Mouse (Mus musculus) hindbrain, embryonic 14.5 days (tissue): ENCODE measurements around the gene Dnajc16. TPM values are rescaled to one million over a fixed set of nuclear protein-coding genes. Genes with fewer than 3 reads are reported as not detected.
A peak's percentile ranks its signal among the peaks of the same experiment; 100 is the strongest.

Source experiments
- ATAC-seq: fragments of 200-750 bp; cut with Nextera tagmentation; 2 replicates; pipeline ENCODE4 v1.8.0; 2017; ENCODE audit warnings: moderate number of reproducible peaks, mild to moderate bottlenecking, moderate TSS enrichment, moderate library complexity; ENCODE audit not compliant: low FRiP score
- DNase-seq: peaks from one replicate; pipeline ENCODE4 v3.0.0-alpha.2; 2015; ENCODE audit warnings: low spot score
- H3K27ac ChIP-seq: fragments of 300-500 bp; sonication (generic); 2 replicates; pipeline ENCODE4 v1.5.1; 2014; ENCODE audit warnings: mild to moderate bottlenecking, moderate library complexity
- H3K27me3 ChIP-seq: fragments of 300-500 bp; sonication (generic); 2 replicates; pipeline ENCODE4 v1.6.1; 2014; ENCODE audit warnings: mild to moderate bottlenecking, low read length, mixed read lengths; ENCODE audit not compliant: control insufficient read depth, insufficient read depth
- H3K36me3 ChIP-seq: fragments of 300-500 bp; sonication (generic); replicated peaks from 2 replicates; pipeline ENCODE4 v1.6.1; 2014; ENCODE audit not compliant: control insufficient read depth, insufficient read depth
- H3K4me1 ChIP-seq: fragments of 300-500 bp; sonication (generic); replicated peaks from 2 replicates; pipeline ENCODE4 v1.6.1; 2014; ENCODE audit warnings: antibody characterized with exemption, low read length, mixed read lengths; ENCODE audit not compliant: control insufficient read depth, insufficient read depth
- H3K4me2 ChIP-seq: fragments of 300-500 bp; sonication (generic); replicated peaks from 2 replicates; pipeline ENCODE4 v1.6.1; 2014; ENCODE audit warnings: mild to moderate bottlenecking, moderate library complexity
- H3K4me3 ChIP-seq: fragments of 300-500 bp; sonication (generic); replicated peaks from 2 replicates; pipeline ENCODE4 v1.5.1; 2014; ENCODE audit warnings: mild to moderate bottlenecking, low read length
- H3K9ac ChIP-seq: fragments of 300-500 bp; sonication (generic); 2 replicates; pipeline ENCODE4 v1.6.1; 2014
- H3K9me3 ChIP-seq: fragments of 300-500 bp; sonication (generic); 2 replicates; pipeline ENCODE4 v1.6.1; 2016; ENCODE audit warnings: low read length; ENCODE audit not compliant: control insufficient read depth
- WGBS: fragments of 180-500 bp; shearing (Covaris S2); extraction: QIAGEN DNeasy Blood & Tissue Kit; methylation state at CpG from one replicate; pipeline ENCODE4 v1.1.7; 2014; 5-methylcytosine and 5-hydroxymethylcytosine counted together
- polyA plus RNA-seq: library from polyadenylated mRNA; unstranded; fragments of >200 nt; fragmentation: Nextera tagmentation; extraction: Ambion mirVana; gene quantifications from 2 replicates; pipeline ENCODE4 v1.2.1, GENCODE M21; 2014

Gene Dnajc16
- polyA plus RNA-seq, 1 experiment from 2014 or later: 5.5 TPM

GRCm38 (mm10) chr4:141741856-141742255, 48.9 kb downstream of the Dnajc16 start:
- Histone ChIP-seq H3K36me3 (no peaks in the 10 kb centered on the region), H3K9me3 (no peaks in the 10 kb centered on the region), H3K27me3 (no peaks in the 10 kb centered on the region), H3K9ac (no peak overlapping the region), H3K4me3 (no peak overlapping the region), H3K4me1 (no peaks in the 10 kb centered on the region), H3K4me2 (no peak overlapping the region), H3K27ac (no peak overlapping the region)
- WGBS: 74% methylated on average over 9 of the region's 9 CpGs
- DNase-seq (no peak), ATAC-seq (no peak)

- Histone ChIP-seq H3K4me1 (peaks cover 5% of the 10 kb centered on the region; the same call in 1 of the 2 replicates), H3K4me2 (no peak overlapping the region), H3K9me3 (no peaks in the 10 kb centered on the region), H3K4me3 (no peak overlapping the region), H3K27me3 (no peaks in the 10 kb centered on the region), H3K9ac (no peak overlapping the region), H3K36me3 (no peaks in the 10 kb centered on the region), H3K27ac (no peak overlapping the region)
- DNase-seq (no peak), ATAC-seq (no peak)
- 80% methylated on average over 8 of the region's 8 CpGs for WGBS
Measured at GRCm38 (mm10) chr4:141738015-141738414, 52.7 kb downstream of the Dnajc16 start.

- 83% methylated on average over 4 of the region's 4 CpGs for WGBS
- H3K4me1 ChIP-seq: peaks cover 5% of the 10 kb centered on the region; the same call in 1 of the 2 replicates
Measured at GRCm38 (mm10) chr4:141736856-141737255, 53.9 kb downstream of the Dnajc16 start.

GRCm38 (mm10) chr4:141735206-141735560, 55.5 kb downstream of the Dnajc16 start:
- Histone ChIP-seq H3K27me3 (no peaks in the 10 kb centered on the region), H3K36me3 (no peaks in the 10 kb centered on the region), H3K27ac (no peak overlapping the region), H3K4me1 (peaks cover 5% of the 10 kb centered on the region; the same call in 1 of the 2 replicates), H3K9me3 (no peaks in the 10 kb centered on the region), H3K4me2 (peak overlapping the region; percentile 80), H3K9ac (peak overlapping the region; percentile 57; the same call in 1 of the 2 replicates), H3K4me3 (peak overlapping the region; percentile 35)
- 25% methylated on average over 9 of the region's 9 CpGs for WGBS
- ATAC-seq: no peak
- no peak for DNase-seq

More at GRCm38 (mm10) chr4:141736856-141737255, 53.9 kb downstream of the Dnajc16 start:
- ATAC-seq (no peak), DNase-seq (no peak)
- H3K27me3 ChIP-seq: no peaks in the 10 kb centered on the region
- no peaks in the 10 kb centered on the region for H3K9me3 ChIP-seq
- H3K4me2 ChIP-seq: no peak overlapping the region
- H3K27ac ChIP-seq: no peak overlapping the region
- H3K9ac ChIP-seq: no peak overlapping the region
- no peak overlapping the region for H3K4me3 ChIP-seq
- H3K36me3 ChIP-seq: no peaks in the 10 kb centered on the region

GRCm38 (mm10) chr4:141734446-141735205, 56.1 kb downstream of the Dnajc16 start:
- H3K9ac ChIP-seq: peak overlapping the region; percentile 57
- H3K36me3 ChIP-seq: no peaks in the 10 kb centered on the region
- ATAC-seq (peak; percentile 97), DNase-seq (peak; percentile 90)
- H3K27ac ChIP-seq: no peak overlapping the region
- peak overlapping the region; percentile 80 for H3K4me2 ChIP-seq
- H3K9me3 ChIP-seq: no peaks in the 10 kb centered on the region
- WGBS: 6% methylated on average over 24 of the region's 24 CpGs
- H3K27me3 ChIP-seq: no peaks in the 10 kb centered on the region
- H3K4me1 ChIP-seq: peaks cover 5% of the 10 kb centered on the region; the same call in 1 of the 2 replicates
- peak overlapping the region; percentile 35 for H3K4me3 ChIP-seq

- DNase-seq: no peak
- Histone ChIP-seq H3K27ac (no peak overlapping the region), H3K27me3 (no peaks in the 10 kb centered on the region), H3K9me3 (no peaks in the 10 kb centered on the region), H3K36me3 (no peaks in the 10 kb centered on the region), H3K9ac (no peak overlapping the region), H3K4me1 (peaks cover 5% of the 10 kb centered on the region; the same call in 1 of the 2 replicates), H3K4me3 (no peak overlapping the region), H3K4me2 (no peak overlapping the region)
- WGBS: 80% methylated on average over 5 of the region's 5 CpGs
- ATAC-seq: no peak
Measured at GRCm38 (mm10) chr4:141731766-141732165, 59.0 kb downstream of the Dnajc16 start.

- Histone ChIP-seq H3K4me2 (no peak overlapping the region), H3K27ac (no peak overlapping the region), H3K4me1 (peaks cover 5% of the 10 kb centered on the region; the same call in 1 of the 2 replicates), H3K4me3 (no peak overlapping the region), H3K27me3 (no peaks in the 10 kb centered on the region), H3K9ac (no peak overlapping the region), H3K9me3 (no peaks in the 10 kb centered on the region), H3K36me3 (no peaks in the 10 kb centered on the region)
- ATAC-seq: no peak
- DNase-seq: no peak
- 88% methylated on average over 13 of the region's 13 CpGs for WGBS
Measured at GRCm38 (mm10) chr4:141730401-141730800, 60.3 kb downstream of the Dnajc16 start.

- Histone ChIP-seq H3K9me3 (no peaks in the 10 kb centered on the region), H3K9ac (no peak overlapping the region), H3K4me2 (no peak overlapping the region), H3K27me3 (no peaks in the 10 kb centered on the region), H3K4me1 (peaks cover 1% of the 10 kb centered on the region; the same call in 1 of the 2 replicates), H3K4me3 (no peak overlapping the region), H3K36me3 (no peaks in the 10 kb centered on the region), H3K27ac (no peak overlapping the region)
- no peak for ATAC-seq
- WGBS: 87% methylated on average over 3 of the region's 3 CpGs
- DNase-seq: no peak
Measured at GRCm38 (mm10) chr4:141729266-141729665, 61.5 kb downstream of the Dnajc16 start.

GRCm38 (mm10) chr4:141725738-141726137, 65.0 kb downstream of the Dnajc16 start:
- DNase-seq: no peak
- Histone ChIP-seq H3K9me3 (no peaks in the 10 kb centered on the region), H3K36me3 (no peaks in the 10 kb centered on the region), H3K4me1 (peaks cover 20% of the 10 kb centered on the region), H3K9ac (no peak overlapping the region), H3K27ac (no peak overlapping the region), H3K4me3 (no peak overlapping the region), H3K27me3 (no peaks in the 10 kb centered on the region), H3K4me2 (no peak overlapping the region)
- no peak for ATAC-seq
- WGBS: 59% methylated on average over 3 of the region's 3 CpGs
